Mouse (Mus musculus) layer of hippocampus, postnatal 36 days (tissue): Measurements from ENCODE around the gene Fam169b. TPM values are rescaled to one million over a fixed set of nuclear protein-coding genes. Genes with fewer than 3 reads are reported as not detected.

Source experiments
- DNase-seq, 2 experiments: peaks; one replicate each; pipeline ENCODE4 v3.0.0; 2022
- total RNA-seq, 2 experiments: library from RNA; stranded (reverse); gene quantifications; 2 replicates each; pipeline ENCODE4 v1.2.3; 2021

The Fam169b gene
- total RNA-seq, 2 experiments from 2014 or later: 0.51 to 0.92 TPM

GRCm38 (mm10) chr7:68318979-68319378 is 45.3 kb downstream of the Fam169b start:
- no peak for DNase-seq

- DNase-seq: no peak
Measured at GRCm38 (mm10) chr7:68320078-68320810, 46.6 kb downstream of the Fam169b start.

DNA sequence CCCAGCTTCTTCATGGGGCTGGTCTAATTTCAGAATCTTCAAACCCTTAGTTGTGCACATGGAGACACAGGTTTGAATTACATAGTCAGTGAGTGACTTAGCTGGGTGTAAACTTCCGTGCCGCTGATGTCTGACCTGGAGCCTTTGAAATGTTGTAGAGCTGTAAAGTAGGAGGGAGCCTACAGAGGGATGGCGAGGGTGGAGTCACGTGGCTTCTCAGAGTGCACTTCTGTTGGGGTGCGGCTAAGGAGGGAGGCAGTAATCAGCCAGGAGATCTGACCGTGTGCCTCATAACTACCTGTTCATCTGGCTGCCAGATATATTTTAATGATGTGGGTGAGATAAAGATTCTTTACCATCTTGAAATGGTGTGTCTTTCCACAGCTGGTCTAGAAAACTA is 49.4 kb downstream of the Fam169b start:
- no peak for DNase-seq

- no peak for DNase-seq
Measured at GRCm38 (mm10) chr7:68326190-68326722, 52.6 kb downstream of the Fam169b start.

GRCm38 (mm10) chr7:68329000-68329399 is 55.4 kb downstream of the Fam169b start:
- no peak for DNase-seq

DNA sequence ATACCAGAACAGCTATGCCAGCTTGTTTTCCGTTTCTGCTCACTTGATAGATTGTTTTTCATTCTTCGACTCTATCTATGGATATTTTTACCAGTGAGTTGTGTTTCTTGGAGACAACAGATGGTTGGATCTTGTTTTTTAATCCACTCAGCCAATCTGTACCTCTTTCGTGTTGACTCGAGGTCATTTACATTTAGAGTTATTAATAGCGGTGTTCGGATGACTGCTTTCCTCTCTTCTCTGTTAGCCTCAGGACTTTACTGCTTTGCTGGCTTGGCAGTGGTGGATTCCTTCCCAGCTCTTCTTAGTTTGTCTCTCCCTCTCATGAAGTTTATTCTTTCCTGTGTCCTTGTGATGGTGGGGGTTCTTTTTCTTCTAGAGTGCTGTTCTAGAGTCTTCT is 59.2 kb downstream of the Fam169b start:
- DNase-seq: no peak

DNA sequence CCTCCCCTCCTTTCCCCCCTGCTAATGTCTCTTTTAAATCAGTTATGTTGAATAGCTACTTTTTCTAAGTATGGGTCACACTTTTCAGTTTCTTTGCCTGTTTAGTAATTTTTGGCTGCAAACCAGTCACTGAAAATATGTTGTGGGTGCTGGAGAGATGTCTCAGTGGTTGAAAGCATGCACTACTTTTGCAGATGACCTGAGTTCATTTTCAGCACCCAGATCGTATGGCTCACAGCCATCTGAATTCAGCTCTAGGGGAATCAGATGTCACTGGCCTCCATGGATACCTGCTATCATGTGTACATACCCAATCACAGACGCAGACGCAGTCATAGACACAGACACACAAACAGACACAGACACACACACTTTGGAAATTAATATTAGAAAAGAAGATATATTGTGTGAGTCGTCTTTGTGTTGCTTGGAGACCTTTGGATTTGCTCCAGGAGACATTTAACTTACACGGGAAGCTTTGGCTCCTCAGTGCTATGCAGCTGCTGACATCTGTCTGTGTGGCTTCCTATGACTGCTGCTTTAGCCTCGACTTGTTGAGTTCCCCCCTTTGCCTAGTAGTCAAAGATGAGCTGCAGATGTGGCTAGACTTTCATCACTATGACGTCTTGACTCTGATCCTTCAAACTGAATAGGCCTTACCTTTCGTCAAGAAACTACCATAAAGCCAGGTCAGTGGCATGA is 63.6 kb downstream of the Fam169b start:
- no peak for DNase-seq

GRCm38 (mm10) chr7:68338680-68339079 is 65.0 kb downstream of the Fam169b start:
- no peak for DNase-seq

DNA sequence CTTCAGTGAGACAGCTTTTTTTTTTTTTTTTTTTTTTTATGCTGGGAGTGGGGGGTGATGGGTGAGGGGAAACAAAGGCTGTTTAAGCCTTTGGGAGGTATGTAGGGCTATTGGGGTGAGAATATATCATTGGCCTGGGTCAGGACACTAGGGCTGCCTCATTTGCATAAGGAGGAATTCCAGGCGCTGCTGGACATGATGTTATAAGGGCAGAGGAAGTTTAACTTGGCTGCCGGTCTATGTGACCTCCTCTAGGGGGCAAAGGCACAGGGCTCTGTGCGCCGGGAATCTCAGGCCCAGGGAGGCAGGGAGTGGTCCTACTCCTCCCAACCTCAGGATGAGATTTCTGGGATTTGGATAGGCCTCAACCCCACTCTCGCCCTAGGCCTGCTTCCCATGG is 70.9 kb downstream of the Fam169b start:
- no peak for DNase-seq

- no peak for DNase-seq
Measured at GRCm38 (mm10) chr7:68345963-68346362, 72.3 kb downstream of the Fam169b start.

DNA sequence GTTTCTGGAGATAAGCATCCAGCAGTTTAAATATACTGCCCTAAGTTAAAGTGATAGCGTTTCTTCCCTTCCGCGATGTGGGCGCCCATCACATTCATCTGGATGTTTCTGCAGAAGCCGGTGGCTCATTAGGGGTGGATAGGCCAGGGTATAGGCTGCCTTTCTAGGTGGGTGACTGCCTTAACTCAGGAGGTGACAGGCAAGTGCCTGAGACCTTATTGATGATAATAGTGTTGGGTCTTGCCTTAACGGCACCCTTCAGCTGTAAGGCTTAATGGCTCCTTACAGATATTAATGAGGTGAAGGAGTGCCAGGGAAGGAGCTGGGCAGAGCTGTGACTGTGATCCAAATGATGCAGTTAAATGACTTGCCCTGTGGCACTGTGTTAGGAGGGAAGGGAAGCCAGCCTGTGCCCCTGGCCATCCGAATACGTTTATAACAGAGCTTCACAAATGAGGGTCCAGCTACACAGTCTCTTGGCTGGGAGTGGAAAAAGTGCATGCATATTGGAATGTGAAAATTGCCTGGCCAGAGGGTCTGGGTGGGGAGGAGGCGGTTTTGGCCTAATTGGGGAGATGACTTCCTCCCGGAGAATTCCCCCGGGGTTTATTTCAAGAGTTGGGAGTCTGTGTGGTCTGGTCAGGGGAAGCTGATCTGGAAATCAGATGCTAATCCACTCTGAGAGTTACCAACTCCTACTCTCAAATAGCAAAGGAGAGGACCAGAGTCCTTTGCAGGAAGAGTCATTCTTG is 81.9 kb downstream of the Fam169b start:
- DNase-seq: no peak

GRCm38 (mm10) chr7:68357407-68357806 is 83.8 kb downstream of the Fam169b start:
- DNase-seq: peak; percentile 21 to 43

DNA sequence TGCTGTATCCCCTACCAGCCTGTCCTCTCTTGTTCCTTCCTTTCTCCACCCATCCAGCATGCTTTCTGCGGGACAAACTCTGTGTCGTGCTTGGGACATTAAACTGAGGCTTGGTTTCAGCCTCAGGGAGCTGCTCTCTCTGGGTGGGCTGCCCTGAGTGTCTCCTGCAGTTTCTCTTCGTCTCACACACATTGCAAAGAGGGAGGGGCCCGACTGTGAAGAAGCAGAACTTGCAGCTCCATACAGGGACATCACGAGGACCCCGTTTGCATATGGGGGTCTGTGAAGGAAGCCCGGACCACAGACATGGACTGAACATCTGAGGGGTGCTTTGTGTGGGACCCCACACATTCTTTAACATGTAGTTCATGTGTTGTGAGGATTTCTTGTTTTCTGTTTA is 89.0 kb downstream of the Fam169b start:
- no peak for DNase-seq

DNA sequence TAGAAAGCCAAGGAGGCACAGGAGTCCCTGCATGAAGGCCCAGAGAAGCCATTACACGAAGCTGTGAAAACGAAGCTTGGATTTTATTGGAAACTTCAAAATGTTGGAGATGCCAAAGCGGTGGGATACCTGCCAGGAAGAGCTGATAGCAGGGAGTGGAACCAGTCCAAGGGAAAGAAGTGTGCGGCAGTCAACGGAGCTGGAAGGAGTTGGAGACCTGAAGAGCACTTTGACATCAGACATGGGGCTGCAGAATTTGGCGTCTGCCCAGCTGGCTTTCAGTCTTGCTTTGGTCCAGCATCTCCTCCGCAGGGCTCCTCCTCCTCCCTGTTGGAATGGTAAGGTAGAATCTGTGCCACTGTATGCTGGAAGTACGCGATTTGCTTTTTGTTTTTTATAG is 92.1 kb downstream of the Fam169b start:
- DNase-seq: no peak

GRCm38 (mm10) chr7:68368948-68369347 is 95.3 kb downstream of the Fam169b start:
- no peak for DNase-seq

DNA sequence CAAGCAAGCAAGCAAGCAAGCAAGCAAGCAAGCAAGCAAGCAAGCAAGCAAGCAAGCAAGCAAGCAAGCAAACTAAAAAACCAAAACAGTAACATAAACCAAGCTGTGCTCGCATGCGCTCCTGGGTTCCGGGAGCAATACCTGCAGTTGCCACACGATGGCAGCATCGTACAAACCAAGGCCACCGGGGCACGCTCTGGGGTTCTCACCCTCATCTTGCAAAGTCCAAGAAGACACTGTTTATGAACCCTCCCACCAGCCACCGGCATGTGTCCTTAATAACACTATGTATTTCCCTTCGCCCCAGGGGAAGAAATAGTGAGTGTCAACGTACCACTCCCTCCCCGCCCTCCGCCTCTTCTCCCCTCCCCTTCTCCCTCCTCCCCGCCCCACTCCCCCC is 96.1 kb downstream of the Fam169b start:
- DNase-seq: peak; percentile 64 to 68

DNA sequence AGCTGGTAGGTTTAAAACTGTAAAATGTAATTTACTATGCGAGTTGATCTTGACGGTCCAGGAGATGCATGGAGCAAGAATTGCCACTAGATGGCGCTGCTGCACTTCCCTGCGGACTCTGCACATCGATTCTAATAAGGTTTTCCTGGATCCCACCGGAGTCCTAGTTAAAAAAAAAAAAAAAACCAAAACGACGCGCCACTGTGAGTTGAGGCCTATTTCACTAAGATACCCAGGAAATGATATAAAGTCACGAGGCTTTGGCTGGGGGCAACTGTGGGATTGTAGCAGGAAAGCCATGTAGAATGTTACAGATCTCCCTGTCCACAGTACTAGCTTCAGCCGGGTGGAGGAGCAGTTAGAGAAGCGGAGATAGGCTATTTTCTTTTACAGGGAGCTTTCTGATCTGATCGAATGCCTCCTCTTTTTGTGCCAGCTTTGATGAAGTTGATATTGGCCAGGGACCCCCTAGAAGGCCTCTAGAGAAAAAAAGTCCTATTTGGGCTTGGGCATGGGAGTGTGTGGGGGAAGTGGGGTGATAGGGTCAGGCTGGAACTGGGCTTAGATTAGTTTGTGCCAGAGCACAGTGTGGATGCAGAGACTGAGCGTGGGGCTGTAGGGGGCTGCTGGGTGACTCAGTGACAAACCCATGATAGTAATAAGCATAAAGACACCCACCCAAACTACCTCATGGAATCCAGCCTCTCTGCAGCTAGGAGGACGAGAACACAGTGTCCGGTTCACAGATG is 100.6 kb downstream of the Fam169b start:
- DNase-seq: peak; percentile 54 to 60

DNA sequence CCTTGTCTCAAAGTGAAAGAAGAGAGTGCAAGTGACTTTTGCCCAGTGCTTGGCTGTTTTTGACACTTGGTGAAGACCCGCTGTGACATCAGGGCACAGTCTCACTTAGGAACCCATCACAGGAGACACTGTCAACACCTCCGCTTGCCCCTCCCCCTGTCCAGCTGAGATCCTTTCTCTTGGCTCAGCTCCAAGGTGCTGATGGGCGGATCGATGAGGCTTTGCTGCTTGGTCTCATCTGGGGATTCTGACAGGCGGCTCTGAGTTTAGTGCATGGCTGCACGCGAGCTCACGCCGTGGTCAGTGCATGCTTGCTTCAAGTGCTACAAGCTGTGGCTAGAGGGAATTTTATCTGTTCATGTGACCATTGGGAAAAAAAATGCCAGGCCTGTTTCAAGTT is 108.5 kb downstream of the Fam169b start:
- DNase-seq: no peak

DNA sequence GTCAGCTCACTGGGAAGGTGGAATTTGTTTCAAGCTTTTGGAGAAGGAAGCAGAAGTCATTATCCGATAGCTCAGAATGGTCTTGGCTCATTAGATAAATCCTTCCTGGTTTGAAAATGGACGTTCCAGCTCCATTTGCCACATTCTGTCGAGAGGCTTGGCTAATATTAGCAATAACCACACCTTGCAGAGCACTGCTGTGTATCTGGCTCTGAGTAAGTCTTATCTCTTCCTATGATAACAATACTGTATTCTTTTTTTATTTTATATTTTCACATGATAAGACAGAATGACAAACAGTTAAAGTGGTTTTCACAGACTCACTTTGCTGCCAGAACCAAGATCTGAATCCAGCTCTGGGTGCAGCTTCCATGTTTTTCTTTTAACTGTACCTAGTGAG is 113.1 kb downstream of the Fam169b start:
- DNase-seq: no peak

GRCm38 (mm10) chr7:68395707-68396333 is 122.2 kb downstream of the Fam169b start:
- no peak for DNase-seq

DNA sequence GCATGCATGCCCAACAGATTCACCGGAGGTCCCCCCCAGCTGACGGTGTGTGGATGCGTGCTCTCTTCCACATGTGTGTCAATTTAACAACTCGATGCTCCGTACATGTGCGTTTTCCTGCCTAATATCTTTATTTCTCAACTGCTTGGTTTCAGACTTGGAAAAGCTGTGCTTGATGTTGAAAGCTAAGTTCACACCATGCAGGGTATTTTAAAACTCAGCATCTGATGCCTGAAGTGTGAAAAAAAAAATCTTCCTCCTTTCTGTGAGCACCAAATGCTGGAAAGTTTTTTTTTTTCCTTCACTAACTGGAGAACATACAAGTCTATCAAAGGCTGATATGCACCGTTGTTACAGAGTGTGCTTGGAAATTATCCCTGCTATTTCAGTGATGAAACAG is 126.9 kb downstream of the Fam169b start:
- DNase-seq: no peak

DNA sequence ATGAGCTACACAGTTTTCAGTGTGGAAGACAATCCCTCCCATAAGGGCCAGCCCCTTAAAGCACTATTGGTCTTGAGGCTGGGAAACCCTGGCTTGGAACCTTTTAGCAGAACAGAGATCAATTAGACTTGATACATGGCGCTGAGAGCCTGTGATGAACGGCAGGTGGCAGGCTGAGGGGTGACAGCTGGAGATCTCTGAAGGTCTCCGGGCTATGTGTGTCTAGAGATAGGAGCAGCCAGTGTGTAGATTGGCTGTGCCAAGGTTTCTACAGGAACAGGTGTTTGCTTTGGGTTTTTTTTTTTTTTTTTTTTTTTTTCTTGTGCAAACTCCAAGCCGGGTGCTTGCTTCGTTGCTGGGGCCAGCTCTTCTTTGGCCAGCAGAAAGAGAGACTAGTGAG is 135.0 kb downstream of the Fam169b start:
- no peak for DNase-seq
